ENCODE assay signal across 8 mouse cellular contexts in the genomic region with DNA sequence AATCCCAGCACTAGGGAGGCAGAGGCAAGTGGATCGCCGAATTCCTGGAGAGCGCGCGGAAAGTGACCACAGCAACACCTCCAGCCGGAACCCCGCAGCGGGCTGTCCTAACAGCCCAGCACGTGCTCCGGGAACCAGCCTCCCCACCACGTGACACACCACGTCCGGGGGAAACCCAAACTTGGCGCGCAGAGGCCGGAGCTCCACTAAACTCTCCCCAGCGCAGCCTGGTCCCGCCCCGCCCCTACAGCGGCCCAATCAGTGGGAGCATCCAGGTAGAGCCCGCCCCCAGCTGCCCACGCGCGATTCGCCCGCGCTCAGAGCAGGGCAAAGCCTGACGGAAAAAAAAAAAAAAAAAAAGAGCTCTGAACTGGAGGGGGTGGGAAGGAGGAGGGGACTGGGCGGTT. TPM values are rescaled to one million over a fixed set of nuclear protein-coding genes. Genes with fewer than 3 reads are reported as not detected.
A peak's percentile ranks its signal among the peaks of the same experiment; 100 is the strongest.
DNase-seq lines count a peak whose midpoint lies in the region; ATAC-seq and TF ChIP-seq lines count a peak whose summit lies in the region.

No protein-coding gene starts in this region.

- TF ChIP-seq RAD21 in MEL (IDR thresholded peaks at IDR 0.05; ENCODE audit: low read depth, low read length) = no peak

- 0 out of 6 replicates have a peak, but pooled peaks of 1 of the 3 experiments have one; percentile 1 for TF ChIP-seq CTCF in MEL (IDR thresholded peaks at IDR 0.05 in 2 of 3, conservative IDR thresholded peaks at IDR 0.05 in 1 of 3; ENCODE audit: control insufficient read depth in 1 of 3, insufficient read depth in 1 of 3, low read depth in 2 of 3, low read length in 3 of 3, poor library complexity in 1 of 3, severe bottlenecking in 1 of 3)
- no peak for TF ChIP-seq CTCF in cerebellum, adult 2 months (IDR thresholded peaks at IDR 0.05; ENCODE audit: borderline replicate concordance, insufficient read depth, low read depth, low read length)
- TF ChIP-seq CTCF in forebrain, postnatal 0 days (IDR thresholded peaks at IDR 0.05; ENCODE audit: low read depth) = no peak

- peak; percentile 17 to 76; a peak in 2 of 4 replicates for TF ChIP-seq POLR2A in MEL (IDR thresholded peaks at IDR 0.05; ENCODE audit: control insufficient read depth in 1 of 2, insufficient read depth in 1 of 2, low read depth in 1 of 2, low read length in 2 of 2, poor library complexity in 1 of 2)
- no peak for TF ChIP-seq POLR2A in cerebellum, adult 2 months (IDR thresholded peaks at IDR 0.05; ENCODE audit: borderline replicate concordance, insufficient read depth, low read length)

- H3K27me3 ChIP-seq in MEL (ENCODE audit: control insufficient read depth in 1 of 2, insufficient read depth in 2 of 2, low read length in 2 of 2) = no peaks in the 10 kb centered on the region
- H3K27me3 ChIP-seq in cerebellum, adult 2 months (ENCODE audit: control insufficient read depth, insufficient read depth, low read length) = no peaks in the 10 kb centered on the region
- no peaks in the 10 kb centered on the region for H3K27me3 ChIP-seq in forebrain, postnatal 0 days (ENCODE audit: insufficient read depth, low read length)
- H3K27me3 ChIP-seq in lung, embryonic 16.5 days (ENCODE audit: control insufficient read depth, insufficient read depth, low read depth, low read length) = no peaks in the 10 kb centered on the region

- H3K79me2 ChIP-seq in MEL (ENCODE audit: control insufficient read depth, insufficient read depth, low read length, poor library complexity) = peaks cover 19% of the 10 kb centered on the region

- peak overlapping the region; percentile 71 for H3K9ac ChIP-seq in MEL (ENCODE audit: control insufficient read depth, low read depth, low read length, poor library complexity, severe bottlenecking)
- H3K9ac ChIP-seq in forebrain, postnatal 0 days = peak overlapping the region; percentile 15; the same call in 1 of the 2 replicates
- H3K9ac ChIP-seq in lung, embryonic 16.5 days (ENCODE audit: low read length) = peak overlapping the region; percentile 58

- H3K36me3 ChIP-seq in MEL (ENCODE audit: control insufficient read depth in 1 of 2, insufficient read depth in 2 of 2, low read length in 2 of 2) = peaks cover 0 to 29% of the 10 kb centered on the region in 2 experiments; a peak in 2 of 4 replicates
- no peaks in the 10 kb centered on the region for H3K36me3 ChIP-seq in forebrain, postnatal 0 days (ENCODE audit: insufficient read depth)
- no peaks in the 10 kb centered on the region for H3K36me3 ChIP-seq in lung, embryonic 16.5 days (ENCODE audit: control insufficient read depth, insufficient read depth, low read length)

- WGBS in cerebellum, adult 2 months = 0% methylated on average over 29 of the region's 29 CpGs
- under 1% methylated on average over 29 of the region's 29 CpGs for WGBS in forebrain, postnatal 0 days
- WGBS in lung, embryonic 16.5 days = 0% methylated on average over 29 of the region's 29 CpGs

- DNase-seq in MEL (ENCODE audit: low read depth, low spot score) = peak; percentile 99
- peak; percentile 84 to 87 for DNase-seq in cerebellum, adult 2 months
- peak; percentile 88 for DNase-seq in forebrain, postnatal 0 days
- peak; percentile 96 for DNase-seq in heart, postnatal 4 days
- DNase-seq in layer of hippocampus, adult 9-10 months (ENCODE audit: low spot score) = peak; percentile 71
- DNase-seq in ovary, postnatal 10 days (ENCODE audit: low spot score) = peak; percentile 80
- peak; percentile 92 to 93 for DNase-seq in thymus, postnatal 10 days (ENCODE audit: low spot score in 2 of 2)

- 0 out of 4 replicates have a peak, but pooled peaks of 1 of the 2 experiments have one; percentile 26 for TF ChIP-seq EP300 in MEL (IDR thresholded peaks at IDR 0.05; ENCODE audit: low read depth in 1 of 2, low read length in 2 of 2)

- H3K4me3 ChIP-seq in MEL (ENCODE audit: control insufficient read depth in 1 of 2, insufficient read depth in 1 of 2, low read depth in 2 of 2, low read length in 2 of 2) = peak overlapping the region; percentile 62 to 64
- H3K4me3 ChIP-seq in cerebellum, adult 2 months (replicated peaks; ENCODE audit: insufficient read depth, low read depth, low read length) = peak overlapping the region; percentile 51
- H3K4me3 ChIP-seq in forebrain, postnatal 0 days (ENCODE audit: low read depth, low read length) = peak overlapping the region; percentile 45
- H3K4me3 ChIP-seq in lung, embryonic 16.5 days (ENCODE audit: low read length) = peak overlapping the region; percentile 54

- peak; percentile 100 for ATAC-seq in forebrain, postnatal 0 days
- ATAC-seq in lung, embryonic 16.5 days (ENCODE audit: low read depth) = peak; percentile 100

- H3K4me2 ChIP-seq in forebrain, postnatal 0 days (ENCODE audit: low read depth) = peak overlapping the region; percentile 88
- peak overlapping the region; percentile 85 for H3K4me2 ChIP-seq in lung, embryonic 16.5 days (ENCODE audit: low read depth, low read length)

- H3K27ac ChIP-seq in MEL (ENCODE audit: control insufficient read depth, low read depth, low read length) = peak overlapping the region; percentile 27
- no peak overlapping the region for H3K27ac ChIP-seq in cerebellum, adult 2 months (ENCODE audit: insufficient read depth, low read length)
- H3K27ac ChIP-seq in forebrain, postnatal 0 days (ENCODE audit: low read depth, low read length) = no peak overlapping the region
- H3K27ac ChIP-seq in lung, embryonic 16.5 days (ENCODE audit: low read length) = peak overlapping the region; percentile 36

- peaks cover 0 to 34% of the 10 kb centered on the region in 2 experiments; a peak in 3 of 4 replicates for H3K4me1 ChIP-seq in MEL (ENCODE audit: control insufficient read depth in 1 of 2, insufficient read depth in 2 of 2, low read length in 2 of 2)
- H3K4me1 ChIP-seq in cerebellum, adult 2 months (ENCODE audit: control insufficient read depth, insufficient read depth, low read length) = no peaks in the 10 kb centered on the region
- H3K4me1 ChIP-seq in forebrain, postnatal 0 days (ENCODE audit: insufficient read depth) = peaks cover 4% of the 10 kb centered on the region
- H3K4me1 ChIP-seq in lung, embryonic 16.5 days (replicated peaks; ENCODE audit: control insufficient read depth, insufficient read depth, low read length) = peaks cover 28% of the 10 kb centered on the region

- H3K9me3 ChIP-seq in MEL (replicated peaks; ENCODE audit: insufficient read depth, low read length) = no peaks in the 10 kb centered on the region
- no peaks in the 10 kb centered on the region for H3K9me3 ChIP-seq in forebrain, postnatal 0 days (ENCODE audit: low read length)
- H3K9me3 ChIP-seq in lung, embryonic 16.5 days (ENCODE audit: control insufficient read depth, low read length) = no peaks in the 10 kb centered on the region

TF ChIP-seq in MEL, 35 proteins besides CTCF, POLR2A, EP300 and RAD21 (continues in another document):
- TF ChIP-seq ZMIZ1 (IDR thresholded peaks at IDR 0.05; ENCODE audit: low read depth, low read length) = no peak
- no peak for TF ChIP-seq GATA1 (IDR thresholded peaks at IDR 0.05; ENCODE audit: low read depth, low read length)
- peak; percentile 98 for TF ChIP-seq MYC (IDR thresholded peaks at IDR 0.05; ENCODE audit: low read depth, low read length)
- no peak for TF ChIP-seq CHD2 (IDR thresholded peaks at IDR 0.05; ENCODE audit: low read length)
- TF ChIP-seq ELF1 (IDR thresholded peaks at IDR 0.05; ENCODE audit: low read depth, low read length) = peak; percentile 22; the same call in 1 of the 2 replicates
- no peak for TF ChIP-seq SMC3 (IDR thresholded peaks at IDR 0.05; ENCODE audit: low read depth, low read length)
- TF ChIP-seq POLR2AphosphoS2 (IDR thresholded peaks at IDR 0.05; ENCODE audit: low read length) = no peak

RNA-seq across cellular contexts. Expression of a gene that starts 0.5 kb away (rescaled TPM):
- 63.3 and 71.4 TPM in 2 replicates for total RNA-seq in MEL (2012; rRNA removed)
- polyA plus RNA-seq in MEL (2012; ENCODE audit: insufficient read depth in 1 of 2, insufficient read length in 2 of 2, low read depth in 1 of 2, low replicate concordance in 2 of 2, missing spikeins in 1 of 2) = 10 to 100 TPM in 1 of 2 experiments, not detected in 1; 55.3 TPM
- 3.3 and 4.5 TPM in 2 replicates for polyA plus RNA-seq in cerebellum, adult 2 months (2012; rRNA removed)
- 6.0 and 6.4 TPM in 2 replicates for total RNA-seq in forebrain, postnatal 0 days (2014; rRNA removed)
- 7.5 and 7.7 TPM in 2 replicates for polyA plus RNA-seq in forebrain, postnatal 0 days (2015; fragmentation: Nextera tagmentation; extraction: Ambion mirVana)
- 10 to 100 TPM; 24.7 to 26.8 TPM for total RNA-seq in heart, postnatal 4 days (2021)
- polyA plus RNA-seq in lung, embryonic 16.5 days (2015; fragmentation: Nextera tagmentation; extraction: Ambion mirVana) = 46.8 and 47.1 TPM in 2 replicates

RNA-seq across cellular contexts. Expression of a gene that starts 19.4 kb away (rescaled TPM):
- 67.8 and 81.5 TPM in 2 replicates for total RNA-seq in MEL (2012; rRNA removed)
- 10 to 100 TPM; 49.5 to 94.7 TPM for polyA plus RNA-seq in MEL (2012; ENCODE audit: insufficient read depth in 1 of 2, insufficient read length in 2 of 2, low read depth in 1 of 2, low replicate concordance in 2 of 2, missing spikeins in 1 of 2)
- 21.5 and 21.9 TPM in 2 replicates for polyA plus RNA-seq in cerebellum, adult 2 months (2012; rRNA removed)
- 29.1 and 38.2 TPM in 2 replicates for total RNA-seq in forebrain, postnatal 0 days (2014; rRNA removed)
- 30.9 and 34.6 TPM in 2 replicates for polyA plus RNA-seq in forebrain, postnatal 0 days (2015; fragmentation: Nextera tagmentation; extraction: Ambion mirVana)
- 10 to 100 TPM; 17.1 to 19.7 TPM for total RNA-seq in heart, postnatal 4 days (2021)
- polyA plus RNA-seq in lung, embryonic 16.5 days (2015; fragmentation: Nextera tagmentation; extraction: Ambion mirVana) = 38.7 and 42.0 TPM in 2 replicates

RNA-seq across cellular contexts. Expression of a gene that starts 33.7 kb away (rescaled TPM):
- 17.0 and 20.0 TPM in 2 replicates for total RNA-seq in MEL (2012; rRNA removed)
- polyA plus RNA-seq in MEL (2012; ENCODE audit: insufficient read depth in 1 of 2, insufficient read length in 2 of 2, low read depth in 1 of 2, low replicate concordance in 2 of 2, missing spikeins in 1 of 2) = 10 to 100 TPM in 1 of 2 experiments, not detected in 1; 20.5 TPM
- polyA plus RNA-seq in cerebellum, adult 2 months (2012; rRNA removed) = 16.4 and 17.5 TPM in 2 replicates
- total RNA-seq in forebrain, postnatal 0 days (2014; rRNA removed) = 11.4 and 15.4 TPM in 2 replicates
- polyA plus RNA-seq in forebrain, postnatal 0 days (2015; fragmentation: Nextera tagmentation; extraction: Ambion mirVana) = 2.6 and 3.2 TPM in 2 replicates
- 10 to 100 TPM; 15.8 to 16.2 TPM for total RNA-seq in heart, postnatal 4 days (2021)
- polyA plus RNA-seq in lung, embryonic 16.5 days (2015; fragmentation: Nextera tagmentation; extraction: Ambion mirVana) = 5.5 and 5.8 TPM in 2 replicates

RNA-seq across cellular contexts. Expression of a gene that starts 33.9 kb away (rescaled TPM):
- total RNA-seq in MEL (2012; rRNA removed) = 17.7 and 19.3 TPM in 2 replicates
- polyA plus RNA-seq in MEL (2012; ENCODE audit: insufficient read depth in 1 of 2, insufficient read length in 2 of 2, low read depth in 1 of 2, low replicate concordance in 2 of 2, missing spikeins in 1 of 2) = 10 to 100 TPM in 1 of 2 experiments, not detected in 1; 18.4 TPM
- 6.8 and 7.2 TPM in 2 replicates for polyA plus RNA-seq in cerebellum, adult 2 months (2012; rRNA removed)
- 9.2 and 11.5 TPM in 2 replicates for total RNA-seq in forebrain, postnatal 0 days (2014; rRNA removed)
- 2.8 and 3.9 TPM in 2 replicates for polyA plus RNA-seq in forebrain, postnatal 0 days (2015; fragmentation: Nextera tagmentation; extraction: Ambion mirVana)
- total RNA-seq in heart, postnatal 4 days (2021) = 1 to 10 TPM; 7.7 to 8.0 TPM
- polyA plus RNA-seq in lung, embryonic 16.5 days (2015; fragmentation: Nextera tagmentation; extraction: Ambion mirVana) = 13.9 and 17.3 TPM in 2 replicates

Comparison
In these comparisons a context has a peak if more than half of its experiments do, and no peak if none do; other contexts are left out.
1. H3K27ac ChIP-seq: peak in MEL (single experiment) and lung, embryonic 16.5 days (single experiment); none in cerebellum, adult 2 months (single experiment) and forebrain, postnatal 0 days (single experiment).
2. H3K9ac ChIP-seq: peak in every context shown above with its lines; median percentile 71 in MEL; 58 in lung, embryonic 16.5 days; 15 in forebrain, postnatal 0 days.
3. Peak in every context shown above with its lines, with median percentiles within 50 percentile points of each other: DNase-seq and H3K4me3 ChIP-seq.